In genomic region chr4:127060585-127061290, GRCm38 (mm10) we compare ENCODE assay signal across 8 mouse cellular contexts. TPM values are rescaled to one million over a fixed set of nuclear protein-coding genes. Genes with fewer than 3 reads are reported as not detected.
DNase-seq lines count a peak whose midpoint lies in the region; ATAC-seq and TF ChIP-seq lines count a peak whose summit lies in the region.

Gene Zmym1 (minus strand): TSS chr4:127061152.

- peak within 1 kb of the TSS; percentile 58 for H3K9ac ChIP-seq in hindbrain, postnatal 0 days (replicated peaks; ENCODE audit: low read length)

- H3K9me3 ChIP-seq in hindbrain, postnatal 0 days (ENCODE audit: low read length), result 0 out of 2 replicates have a peak, but pooled peaks cover 3% of the 10 kb centered on the region
- 0 out of 2 replicates have a peak, but pooled peaks cover 3% of the 10 kb centered on the region for H3K9me3 ChIP-seq in megakaryocyte, embryonic 14.5 days

- H3K27me3 ChIP-seq in hindbrain, postnatal 0 days (ENCODE audit: insufficient read depth, low read length), result no peaks in the 10 kb centered on the region
- no peaks in the 10 kb centered on the region for H3K27me3 ChIP-seq in megakaryocyte, embryonic 14.5 days (replicated peaks)

- under 1% methylated on average over 35 of the region's 38 CpGs for whole genome bisulfite sequencing in hindbrain, postnatal 0 days

- intact Hi-C loops in gastrocnemius, adult 2 months (cut with DNase I), result no loop called here

- H3K27ac ChIP-seq in gastrocnemius, adult 2 months, result peak within 1 kb of the TSS; percentile 82
- peak within 1 kb of the TSS; percentile 37; the same call in 1 of the 2 replicates for H3K27ac ChIP-seq in hindbrain, postnatal 0 days

- peak; percentile 70 for DNase-seq in WW6 (ENCODE audit: low read depth, low spot score)
- peak; percentile 67 to 90 for DNase-seq in cerebellum, postnatal 4 days (ENCODE audit: low spot score in 2 of 2)
- peak; percentile 95 for DNase-seq in gastrocnemius, adult 2 months
- DNase-seq in hindbrain, postnatal 0 days (ENCODE audit: low spot score), result peak; percentile 94
- peak; percentile 81 to 83 for DNase-seq in left cerebral cortex, adult 8-10 months (ENCODE audit: low spot score in 2 of 2)
- DNase-seq in right cerebral cortex, postnatal 10 days (ENCODE audit: low spot score in 2 of 2), result peak; percentile 90 to 93
- DNase-seq in urinary bladder, postnatal 25 days (ENCODE audit: low spot score), result peak; percentile 91

- H3K36me3 ChIP-seq in hindbrain, postnatal 0 days (ENCODE audit: insufficient read depth, low read length), result peaks cover 2% of the 10 kb centered on the region; the same call in 1 of the 2 replicates
- peaks cover 25% of the 10 kb centered on the region for H3K36me3 ChIP-seq in megakaryocyte, embryonic 14.5 days (replicated peaks; ENCODE audit: low read length)

- peak; percentile 95 for ATAC-seq in hindbrain, postnatal 0 days

- no peak for TF ChIP-seq CTCF in gastrocnemius, adult 2 months (IDR thresholded peaks at IDR 0.05)
- TF ChIP-seq CTCF in hindbrain, postnatal 0 days (IDR thresholded peaks at IDR 0.05; ENCODE audit: low read depth), result peak; percentile 21; the same call in 1 of the 2 replicates

- peak within 1 kb of the TSS; percentile 83 for H3K4me3 ChIP-seq in gastrocnemius, adult 2 months
- peak within 1 kb of the TSS; percentile 75 for H3K4me3 ChIP-seq in hindbrain, postnatal 0 days (ENCODE audit: low read length)
- peak within 1 kb of the TSS; percentile 95 for H3K4me3 ChIP-seq in megakaryocyte, embryonic 14.5 days (replicated peaks)

- peak within 1 kb of the TSS; percentile 69 for H3K4me2 ChIP-seq in hindbrain, postnatal 0 days (ENCODE audit: low read depth, low read length)

- H3K4me1 ChIP-seq in hindbrain, postnatal 0 days (ENCODE audit: insufficient read depth, low read length), result no peaks in the 10 kb centered on the region; the same call in 1 of the 2 replicates
- H3K4me1 ChIP-seq in megakaryocyte, embryonic 14.5 days, result peaks cover 10% of the 10 kb centered on the region; the same call in 1 of the 2 replicates

RNA-seq across cellular contexts. Expression of gene Zmym1, which starts in this region (rescaled TPM):
- total RNA-seq in gastrocnemius, adult 2 months (2021), result 1 to 10 TPM; 6.0 to 6.3 TPM
- total RNA-seq in hindbrain, postnatal 0 days (2014; rRNA removed), result 6.8 and 11.3 TPM in 2 replicates
- polyA plus RNA-seq in hindbrain, postnatal 0 days (2015; fragmentation: Nextera tagmentation; extraction: Ambion mirVana), result 13.6 and 14.4 TPM in 2 replicates
- 10 to 100 TPM; 10.6 to 14.6 (median 12.9) TPM for total RNA-seq in left cerebral cortex, adult 8-10 months (2022)
- polyA plus RNA-seq in megakaryocyte, embryonic 14.5 days (2012; ENCODE audit: insufficient read depth, low replicate concordance), result 0.77 TPM in 1 of 2 replicates, not detected in the other

Comparison
In these comparisons a context has a peak if more than half of its experiments do, and no peak if none do; other contexts are left out.
1. Peak in every context shown above with its lines: DNase-seq, ATAC-seq, H3K4me3 ChIP-seq and H3K27ac ChIP-seq.